Mouse (Mus musculus) MEL (cell line): ENCODE data around the gene Sox6.

Experiments used
- CTCF ChIP-seq, 3 experiments: IDR thresholded peaks in 2 of 3; conservative IDR thresholded peaks in 1 of 3; 2 replicates each; pipeline ENCODE4 v1.5.1; 2011 to 2012; ENCODE audit warnings: low read length in 3 of 3, low read depth in 2 of 3, mild to moderate bottlenecking in 2 of 3, improper control_type of control experiment in 1 of 3, inconsistent platforms in 1 of 3, mixed read lengths in 1 of 3, moderate library complexity in 1 of 3; ENCODE audit not compliant: control insufficient read depth in 1 of 3, insufficient read depth in 1 of 3, poor library complexity in 1 of 3, severe bottlenecking in 1 of 3
- HCFC1 ChIP-seq: IDR thresholded peaks from 2 replicates; pipeline ENCODE4 v1.6.1; 2012; ENCODE audit warnings: low read depth, mild to moderate bottlenecking, inconsistent platforms, low read length, improper control_type of control experiment, moderate library complexity
- JUND ChIP-seq: IDR thresholded peaks from 2 replicates; pipeline ENCODE4 v1.6.1; 2011; ENCODE audit warnings: low read depth, mild to moderate bottlenecking, improper control_type of control experiment, low read length
- KAT2A ChIP-seq: conservative IDR thresholded peaks from 2 replicates; pipeline ENCODE4 v1.6.1; 2012; ENCODE audit warnings: low read depth, low read length, improper control_type of control experiment, inconsistent platforms
- MAX ChIP-seq: IDR thresholded peaks from 2 replicates; pipeline ENCODE4 v1.6.1; 2011; ENCODE audit warnings: low read length, improper control_type of control experiment
- MAZ ChIP-seq: IDR thresholded peaks from 2 replicates; pipeline ENCODE4 v1.6.1; 2012; ENCODE audit warnings: low read depth, mild to moderate bottlenecking, inconsistent platforms, low read length, improper control_type of control experiment
- NELFE ChIP-seq: IDR thresholded peaks from 2 replicates; pipeline ENCODE4 v1.6.1; 2011; ENCODE audit warnings: low read depth, low read length, improper control_type of control experiment
- POLR2A ChIP-seq, 2 experiments: IDR thresholded peaks; 2 replicates each; pipeline ENCODE4 v1.6.1; 2011 to 2012; ENCODE audit warnings: low read length in 2 of 2, mild to moderate bottlenecking in 2 of 2, control low read depth in 1 of 2, improper control_type of control experiment in 1 of 2, low read depth in 1 of 2, moderate library complexity in 1 of 2; ENCODE audit not compliant: control insufficient read depth in 1 of 2, insufficient read depth in 1 of 2, poor library complexity in 1 of 2
- POLR2AphosphoS2 ChIP-seq: IDR thresholded peaks from 2 replicates; pipeline ENCODE4 v1.6.1; 2011; ENCODE audit warnings: low read length, improper control_type of control experiment
- RAD21 ChIP-seq: IDR thresholded peaks from 2 replicates; pipeline ENCODE4 v1.6.1; 2011; ENCODE audit warnings: mild to moderate bottlenecking, low read depth, low read length, improper control_type of control experiment

GRCm38 (mm10) chr7:115568821-115569240 is 469.8 kb downstream of the Sox6 start:
- no peak for TF ChIP-seq CTCF (IDR thresholded peaks at IDR 0.05 in 2 of 3, conservative IDR thresholded peaks at IDR 0.05 in 1 of 3; ENCODE audit: control insufficient read depth in 1 of 3, insufficient read depth in 1 of 3, low read depth in 2 of 3, low read length in 3 of 3, poor library complexity in 1 of 3, severe bottlenecking in 1 of 3)
- no peak for TF ChIP-seq JUND
- no peak for TF ChIP-seq POLR2A (IDR thresholded peaks at IDR 0.05; ENCODE audit: control insufficient read depth in 1 of 2, insufficient read depth in 1 of 2, low read depth in 1 of 2, low read length in 2 of 2, poor library complexity in 1 of 2)
- TF ChIP-seq MAZ = no peak
- TF ChIP-seq RAD21 = no peak
- TF ChIP-seq HCFC1 = no peak
- no peak for TF ChIP-seq MAX
- TF ChIP-seq KAT2A = no peak
- no peak for TF ChIP-seq NELFE
- TF ChIP-seq POLR2AphosphoS2 = no peak
